Mouse (Mus musculus): ENCODE results near the gene Six6.
A peak's percentile ranks its signal among the peaks of the same experiment; 100 is the strongest.

The Six6 gene

GRCm38 (mm10) chr12:72945301-72946063 is 5.8 kb downstream of the Six6 start:
- TF ChIP-seq GATA4 (IDR thresholded peaks at IDR 0.05; ENCODE audit: insufficient replicate concordance, low read length): no peak

GRCm38 (mm10) chr12:72946064-72946395 is 6.3 kb downstream of the Six6 start:
- TF ChIP-seq GATA4 (IDR thresholded peaks at IDR 0.05; ENCODE audit: insufficient replicate concordance, low read length): no peak

- no peak for TF ChIP-seq GATA4 (IDR thresholded peaks at IDR 0.05; ENCODE audit: insufficient replicate concordance, low read length)
Measured at GRCm38 (mm10) chr12:72946805-72947204, 7.1 kb downstream of the Six6 start.

GRCm38 (mm10) chr12:72947335-72947734 is 7.6 kb downstream of the Six6 start:
- no peak for TF ChIP-seq GATA4 (IDR thresholded peaks at IDR 0.05; ENCODE audit: insufficient replicate concordance, low read length)

- no peak for TF ChIP-seq GATA4 (IDR thresholded peaks at IDR 0.05; ENCODE audit: insufficient replicate concordance, low read length)
Measured at GRCm38 (mm10) chr12:72953089-72953488, 13.4 kb downstream of the Six6 start.

GRCm38 (mm10) chr12:72953858-72954257 is 14.2 kb downstream of the Six6 start:
- no peak for TF ChIP-seq GATA4 (IDR thresholded peaks at IDR 0.05; ENCODE audit: insufficient replicate concordance, low read length)

- TF ChIP-seq GATA4 (IDR thresholded peaks at IDR 0.05; ENCODE audit: insufficient replicate concordance, low read length): peak; percentile 57; the same call in 1 of the 2 replicates
Measured at GRCm38 (mm10) chr12:72954906-72955305, 15.2 kb downstream of the Six6 start.

- no peak for TF ChIP-seq GATA4 (IDR thresholded peaks at IDR 0.05; ENCODE audit: insufficient replicate concordance, low read length)
Measured at GRCm38 (mm10) chr12:72957829-72958424, 18.2 kb downstream of the Six6 start.

- no peak for TF ChIP-seq GATA4 (IDR thresholded peaks at IDR 0.05; ENCODE audit: insufficient replicate concordance, low read length)
Measured at GRCm38 (mm10) chr12:72958446-72958845, 18.8 kb downstream of the Six6 start.

- TF ChIP-seq GATA4 (IDR thresholded peaks at IDR 0.05; ENCODE audit: insufficient replicate concordance, low read length): no peak
Measured at GRCm38 (mm10) chr12:72962761-72963160, 23.1 kb downstream of the Six6 start.

- no peak for TF ChIP-seq GATA4 (IDR thresholded peaks at IDR 0.05; ENCODE audit: insufficient replicate concordance, low read length)
Measured at GRCm38 (mm10) chr12:72967541-72967940, 27.8 kb downstream of the Six6 start.

- TF ChIP-seq GATA4 (IDR thresholded peaks at IDR 0.05; ENCODE audit: insufficient replicate concordance, low read length): no peak
Measured at GRCm38 (mm10) chr12:72970620-72971019, 30.9 kb downstream of the Six6 start.

GRCm38 (mm10) chr12:72973161-72973560 is 33.5 kb downstream of the Six6 start:
- TF ChIP-seq GATA4 (IDR thresholded peaks at IDR 0.05; ENCODE audit: insufficient replicate concordance, low read length): no peak

GRCm38 (mm10) chr12:72976172-72976571 is 36.5 kb downstream of the Six6 start:
- TF ChIP-seq GATA4 (IDR thresholded peaks at IDR 0.05; ENCODE audit: insufficient replicate concordance, low read length): no peak

- no peak for TF ChIP-seq GATA4 (IDR thresholded peaks at IDR 0.05; ENCODE audit: insufficient replicate concordance, low read length)
Measured at GRCm38 (mm10) chr12:72976718-72977117, 37.0 kb downstream of the Six6 start.

GRCm38 (mm10) chr12:72977851-72978250 is 38.2 kb downstream of the Six6 start:
- no peak for TF ChIP-seq GATA4 (IDR thresholded peaks at IDR 0.05; ENCODE audit: insufficient replicate concordance, low read length)

GRCm38 (mm10) chr12:72979236-72979635 is 39.5 kb downstream of the Six6 start:
- no peak for TF ChIP-seq GATA4 (IDR thresholded peaks at IDR 0.05; ENCODE audit: insufficient replicate concordance, low read length)
